Mouse (Mus musculus): ENCODE measurements around the gene 1700042G07Rik.

The 1700042G07Rik gene

GRCm38 (mm10) chr4:116162142-116162541 is 11.0 kb upstream of the 1700042G07Rik start:
- DNase-seq (ENCODE audit: low spot score in 2 of 2), result no peak

- DNase-seq (ENCODE audit: low spot score in 2 of 2), result no peak
Measured at GRCm38 (mm10) chr4:116164759-116165554, 8.2 kb upstream of the 1700042G07Rik start.

- DNase-seq (ENCODE audit: low spot score in 2 of 2), result no peak
Measured at GRCm38 (mm10) chr4:116165708-116166407, 7.3 kb upstream of the 1700042G07Rik start.

GRCm38 (mm10) chr4:116167404-116167803 is 5.8 kb upstream of the 1700042G07Rik start, which contains the start of gene Tspan1:
Gene Tspan1 (minus strand): TSS chr4:116167601.
- DNase-seq (ENCODE audit: low spot score in 2 of 2), result no peak

GRCm38 (mm10) chr4:116168617-116169352 is 4.4 kb upstream of the 1700042G07Rik start:
- peak in 1 of 2 experiments; percentile 61 for DNase-seq (ENCODE audit: low spot score in 2 of 2)

- no peak for DNase-seq (ENCODE audit: low spot score in 2 of 2)
Measured at GRCm38 (mm10) chr4:116169353-116169672, 3.9 kb upstream of the 1700042G07Rik start.

GRCm38 (mm10) chr4:116173752-116174151 is 580 bp downstream of the 1700042G07Rik start:
- no peak for DNase-seq (ENCODE audit: low spot score in 2 of 2)

- no peak for DNase-seq (ENCODE audit: low spot score in 2 of 2)
Measured at GRCm38 (mm10) chr4:116174466-116175116, 1.4 kb downstream of the 1700042G07Rik start.

GRCm38 (mm10) chr4:116175136-116175535 is 2.0 kb downstream of the 1700042G07Rik start:
- no peak for DNase-seq (ENCODE audit: low spot score in 2 of 2)

- peak in 1 of 2 experiments; percentile 53 for DNase-seq (ENCODE audit: low spot score in 2 of 2)
Measured at GRCm38 (mm10) chr4:116175711-116176542, 2.8 kb downstream of the 1700042G07Rik start.

GRCm38 (mm10) chr4:116176543-116176988 is 3.4 kb downstream of the 1700042G07Rik start:
- DNase-seq (ENCODE audit: low spot score in 2 of 2), result peak; percentile 67 to 68

- DNase-seq (ENCODE audit: low spot score in 2 of 2), result no peak
Measured at GRCm38 (mm10) chr4:116177140-116177539, 4.0 kb downstream of the 1700042G07Rik start.

- no peak for DNase-seq (ENCODE audit: low spot score in 2 of 2)
Measured at GRCm38 (mm10) chr4:116182079-116182478, 8.9 kb downstream of the 1700042G07Rik start.

- DNase-seq (ENCODE audit: low spot score in 2 of 2), result no peak
Measured at GRCm38 (mm10) chr4:116182745-116183144, 9.6 kb downstream of the 1700042G07Rik start.

- DNase-seq (ENCODE audit: low spot score in 2 of 2), result no peak
Measured at GRCm38 (mm10) chr4:116185083-116185482, 11.9 kb downstream of the 1700042G07Rik start.

GRCm38 (mm10) chr4:116192286-116192835 is 19.2 kb downstream of the 1700042G07Rik start:
- DNase-seq (ENCODE audit: low spot score in 2 of 2), result no peak

GRCm38 (mm10) chr4:116193583-116194383 is 20.6 kb downstream of the 1700042G07Rik start:
- DNase-seq (ENCODE audit: low spot score in 2 of 2), result no peak

- no peak for DNase-seq (ENCODE audit: low spot score in 2 of 2)
Measured at GRCm38 (mm10) chr4:116198422-116198821, 25.2 kb downstream of the 1700042G07Rik start.

- DNase-seq (ENCODE audit: low spot score in 2 of 2), result no peak
Measured at GRCm38 (mm10) chr4:116204422-116204821, 31.2 kb downstream of the 1700042G07Rik start.

- DNase-seq (ENCODE audit: low spot score in 2 of 2), result no peak
Measured at GRCm38 (mm10) chr4:116206531-116206930, 33.4 kb downstream of the 1700042G07Rik start.
